Mouse (Mus musculus): ENCODE data around the gene Zfp329. TPM values are rescaled to one million over a fixed set of nuclear protein-coding genes. Genes with fewer than 3 reads are reported as not detected.

Gene Zfp329
- total RNA-seq, 2 experiments from 2014 or later, result 7.5 to 9.2 TPM

Other genes with a start within 250 kb of the Zfp329 start
- gene Vmn2r53, start 210.1 kb downstream of the Zfp329 start, total RNA-seq (2021), result under 1 TPM; 0.02 TPM
- not detected for gene Vmn2r54, start 178.5 kb downstream of the Zfp329 start, total RNA-seq (2021)
- not detected for gene Vmn2r55, start 133.9 kb downstream of the Zfp329 start, total RNA-seq (2021)
- gene Vmn2r56, start 83.9 kb downstream of the Zfp329 start, total RNA-seq (2021), result not detected
- 1 to 10 TPM; 2.0 to 2.8 TPM for gene Zscan18, start 15.2 kb downstream of the Zfp329 start, total RNA-seq (2021)
- 10 to 100 TPM; 17.4 to 20.9 TPM for gene Zfp110, start 15.9 kb upstream of the Zfp329 start, total RNA-seq (2021)
- 1 to 10 TPM; 3.6 to 4.8 TPM for gene Zfp128, start 62.3 kb upstream of the Zfp329 start, total RNA-seq (2021)
- gene Zscan22, start 79.0 kb upstream of the Zfp329 start, total RNA-seq (2021), result 1 to 10 TPM; 5.5 to 6.8 TPM
- 100 to 1,000 TPM; 740 to 748 TPM for gene Rps5, start 103.4 kb upstream of the Zfp329 start, total RNA-seq (2021)
- under 1 TPM; 0.36 to 0.37 TPM for gene Rnf225, start 108.6 kb upstream of the Zfp329 start, total RNA-seq (2021)
- gene Zfp324, start 147.0 kb upstream of the Zfp329 start, total RNA-seq (2021), result 1 to 10 TPM; 4.0 to 7.4 TPM
- gene Zfp446, start 159.0 kb upstream of the Zfp329 start, total RNA-seq (2021), result 1 to 10 TPM; 3.9 to 4.4 TPM
- not detected for gene Slc27a5, start 179.3 kb upstream of the Zfp329 start, total RNA-seq (2021)
- 100 to 1,000 TPM; 148 to 165 TPM for gene Trim28, start 180.3 kb upstream of the Zfp329 start, total RNA-seq (2021)
- 10 to 100 TPM in 1 of 2 experiments, 1 to 10 TPM in 1; 9.7 to 11.8 TPM for gene Zbtb45, start 191.2 kb upstream of the Zfp329 start, total RNA-seq (2021)
- 100 to 1,000 TPM; 137 to 143 TPM for gene Chmp2a, start 215.9 kb upstream of the Zfp329 start, total RNA-seq (2021)
- gene Ube2m, start 219.4 kb upstream of the Zfp329 start, total RNA-seq (2021), result 100 to 1,000 TPM; 185 to 188 TPM
- under 1 TPM; 0.72 to 0.92 TPM for gene Mzf1, start 235.9 kb upstream of the Zfp329 start, total RNA-seq (2021)

Data from heart, postnatal 10 days (tissue).